Mouse (Mus musculus): ENCODE measurements around the gene Itgad.

DNA sequence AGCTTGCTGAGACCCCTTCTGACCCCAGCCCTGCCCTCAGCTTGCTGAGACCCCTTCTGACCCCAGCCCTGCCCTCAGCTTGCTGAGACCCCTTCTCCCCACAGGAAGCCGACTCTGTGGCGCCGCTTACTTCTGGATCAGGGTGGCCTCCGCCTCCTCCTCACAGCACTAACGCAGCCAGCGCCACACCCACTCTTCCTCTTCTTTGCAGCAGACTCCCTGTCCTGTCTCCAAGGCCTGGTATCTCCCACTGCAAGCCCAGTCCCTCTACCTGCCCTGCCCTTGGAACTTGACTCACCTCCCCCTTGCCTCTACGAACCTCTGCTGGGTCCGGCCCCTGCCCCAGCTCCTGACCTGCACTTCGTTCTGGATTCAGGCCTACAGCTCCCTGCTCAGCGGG lies 89.7 kb downstream of the Itgad start:
- no peak for TF ChIP-seq CTCF (IDR thresholded peaks at IDR 0.05; ENCODE audit: control insufficient read depth, insufficient read depth, insufficient replicate concordance, low read depth, low read length)
- no peak for TF ChIP-seq POLR2A (IDR thresholded peaks at IDR 0.05; ENCODE audit: control insufficient read depth, low read depth, low read length)
